Mouse (Mus musculus) liver, adult 2 months (tissue): ENCODE data around the gene Kdm5a. TPM values are rescaled to one million over a fixed set of nuclear protein-coding genes. Genes with fewer than 3 reads are reported as not detected.

ENCODE experiments used
- DNase-seq: peaks from one replicate; pipeline ENCODE4 v3.0.0-alpha.2; 2011; ENCODE audit warnings: low read depth, low spot score; ENCODE audit errors: extremely low read depth
- H3K27ac ChIP-seq: fragments of 200-500 bp; replicated peaks from 2 replicates; pipeline ENCODE4 v1.5.1; 2012; ENCODE audit warnings: low read depth, mild to moderate bottlenecking, control low read depth, inconsistent platforms, low read length; ENCODE audit not compliant: insufficient read depth
- H3K27me3 ChIP-seq: fragments of 200-500 bp; 2 replicates; pipeline ENCODE4 v1.6.1; 2012; ENCODE audit warnings: mild to moderate bottlenecking, moderate library complexity, low read length, inconsistent platforms; ENCODE audit not compliant: control insufficient read depth, insufficient read depth
- H3K36me3 ChIP-seq: fragments of 200-500 bp; 2 replicates; pipeline ENCODE4 v1.6.1; 2012; ENCODE audit warnings: low read length, inconsistent platforms; ENCODE audit not compliant: control insufficient read depth, insufficient read depth
- H3K4me1 ChIP-seq: fragments of 200-500 bp; 2 replicates; pipeline ENCODE4 v1.6.1; 2011; ENCODE audit warnings: low read length; ENCODE audit not compliant: control insufficient read depth, insufficient read depth
- H3K4me3 ChIP-seq: fragments of 200-500 bp; 2 replicates; pipeline ENCODE4 v1.5.1; 2011; ENCODE audit warnings: low read depth, mild to moderate bottlenecking, control low read depth, low read length, moderate library complexity; ENCODE audit not compliant: insufficient read depth
- H3K79me2 ChIP-seq: fragments of 200-500 bp; 2 replicates; pipeline ENCODE4 v1.6.1; 2012; ENCODE audit warnings: inconsistent platforms, mild to moderate bottlenecking, low read length, moderate library complexity; ENCODE audit not compliant: control insufficient read depth, insufficient read depth
- H3K9ac ChIP-seq: fragments of 200-500 bp; 2 replicates; pipeline ENCODE4 v1.6.1; 2012; ENCODE audit warnings: low read depth, mild to moderate bottlenecking, control low read depth, inconsistent platforms, low read length
- CTCF ChIP-seq: fragments of 200-500 bp; IDR thresholded peaks from 2 replicates; pipeline ENCODE4 v1.5.1; 2011; ENCODE audit warnings: low read depth, low read length, control low read depth
- POLR2A ChIP-seq: fragments of 200-500 bp; IDR thresholded peaks from 2 replicates; pipeline ENCODE4 v1.6.1; 2011; ENCODE audit warnings: low read length, control low read depth; ENCODE audit not compliant: insufficient read depth; ENCODE audit errors: extremely low read depth
- WGBS: fragments of 180-500 bp; shearing (Covaris S2); methylation state at CpG from one replicate; pipeline ENCODE4 v1.1.7; 2018; 5-methylcytosine and 5-hydroxymethylcytosine counted together
- polyA plus RNA-seq: library from polyadenylated mRNA; depleted of rRNA; stranded (reverse); fragments of >200 nt; gene quantifications from 2 replicates; pipeline ENCODE4 v1.2.3, GENCODE M21; 2012
- total RNA-seq: library from RNA; depleted of rRNA; stranded (reverse); fragments of >200 nt; gene quantifications from 2 replicates; pipeline ENCODE4 v1.2.3, GENCODE M21; 2014

Gene Kdm5a
- total and polyA plus RNA-seq, 2 experiments = 2.2 to 24.2 TPM

DNA sequence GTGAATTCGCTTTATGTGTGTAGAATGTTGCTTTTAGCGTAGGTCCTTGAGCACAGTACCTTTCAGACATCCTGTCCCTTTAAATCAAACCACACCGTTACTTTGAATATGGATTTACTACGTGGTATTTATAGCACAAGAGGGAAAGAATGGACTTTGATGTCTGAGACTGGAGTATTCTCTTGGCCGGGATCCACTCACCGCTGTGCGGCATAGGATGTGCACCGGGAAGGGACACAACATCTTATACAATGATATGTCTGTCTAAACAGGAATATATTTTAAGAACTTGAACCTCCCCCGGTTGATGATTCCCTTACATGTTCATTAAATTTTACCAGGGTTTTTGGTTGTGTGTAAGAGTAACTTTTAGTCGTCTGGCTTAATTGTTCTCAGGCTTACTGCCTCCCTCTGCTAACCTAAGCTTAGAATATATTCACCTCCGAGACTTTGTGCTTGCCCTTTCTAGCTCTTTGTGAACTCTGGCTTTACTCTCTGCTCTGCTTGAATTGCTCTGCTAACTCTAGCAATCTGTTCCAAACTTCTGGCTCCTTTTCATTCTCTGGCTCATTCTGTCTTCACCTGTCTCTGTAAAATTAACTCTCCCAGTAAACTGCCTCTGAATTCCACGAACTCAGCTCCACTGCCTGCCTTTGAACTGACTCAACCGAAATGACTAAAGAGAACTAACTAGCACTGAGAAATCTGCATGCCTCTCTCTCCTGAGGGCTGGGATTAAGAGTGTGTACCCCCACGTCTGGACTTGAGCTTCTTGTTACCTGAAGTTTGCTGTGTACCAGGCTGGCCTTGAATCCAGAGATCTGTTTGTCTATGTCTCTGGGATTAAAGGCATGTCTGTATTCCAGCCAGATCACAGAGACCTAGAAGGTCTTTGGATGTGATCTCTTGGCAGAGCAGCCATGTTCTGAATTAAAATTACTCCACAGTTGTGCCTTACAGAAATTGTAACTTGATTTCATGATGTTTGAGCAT lies 79.7 kb downstream of the Kdm5a start:
- no peak for TF ChIP-seq CTCF
- TF ChIP-seq POLR2A = no peak
- Histone ChIP-seq H3K36me3 (peaks cover 21% of the 10 kb centered on the region), H3K27me3 (no peaks in the 10 kb centered on the region), H3K4me3 (no peak overlapping the region), H3K27ac (peak overlapping the region; percentile 71), H3K9ac (no peak overlapping the region), H3K79me2 (no peaks in the 10 kb centered on the region; the same call in 1 of the 2 replicates), H3K4me1 (peaks cover 13% of the 10 kb centered on the region)
- WGBS = 34% methylated on average over 14 of the region's 14 CpGs
- peak; percentile 57 for DNase-seq

DNA sequence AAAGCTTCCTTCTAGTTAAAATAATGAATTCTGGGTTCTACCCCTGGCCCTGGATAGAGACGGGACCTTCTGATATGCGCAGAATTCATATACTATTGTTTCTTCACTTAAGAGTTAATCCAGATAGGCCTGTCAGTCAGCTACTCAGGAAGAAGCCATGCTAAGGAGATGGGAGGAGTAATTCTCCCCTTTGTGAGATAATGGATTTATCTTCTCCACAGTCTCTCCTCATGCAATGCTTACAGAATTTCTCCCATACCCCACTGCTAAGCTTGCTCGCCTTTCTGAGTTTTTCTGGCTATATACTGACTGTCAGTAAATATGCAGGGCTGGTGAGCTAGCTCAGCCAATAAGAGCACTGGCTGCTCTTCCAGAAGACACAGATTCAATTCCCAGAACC lies 86.3 kb downstream of the Kdm5a start:
- no peaks in the 10 kb centered on the region for H3K79me2 ChIP-seq
- no peaks in the 10 kb centered on the region for H3K36me3 ChIP-seq
- H3K27ac ChIP-seq = no peak overlapping the region
- no peaks in the 10 kb centered on the region for H3K27me3 ChIP-seq
- DNase-seq = no peak
- TF ChIP-seq POLR2A (no peak), CTCF (no peak)
- no peak overlapping the region for H3K4me3 ChIP-seq
- H3K4me1 ChIP-seq = peaks cover 8% of the 10 kb centered on the region
- 92% methylated on average over 3 of the region's 3 CpGs for WGBS
- no peak overlapping the region for H3K9ac ChIP-seq

DNA sequence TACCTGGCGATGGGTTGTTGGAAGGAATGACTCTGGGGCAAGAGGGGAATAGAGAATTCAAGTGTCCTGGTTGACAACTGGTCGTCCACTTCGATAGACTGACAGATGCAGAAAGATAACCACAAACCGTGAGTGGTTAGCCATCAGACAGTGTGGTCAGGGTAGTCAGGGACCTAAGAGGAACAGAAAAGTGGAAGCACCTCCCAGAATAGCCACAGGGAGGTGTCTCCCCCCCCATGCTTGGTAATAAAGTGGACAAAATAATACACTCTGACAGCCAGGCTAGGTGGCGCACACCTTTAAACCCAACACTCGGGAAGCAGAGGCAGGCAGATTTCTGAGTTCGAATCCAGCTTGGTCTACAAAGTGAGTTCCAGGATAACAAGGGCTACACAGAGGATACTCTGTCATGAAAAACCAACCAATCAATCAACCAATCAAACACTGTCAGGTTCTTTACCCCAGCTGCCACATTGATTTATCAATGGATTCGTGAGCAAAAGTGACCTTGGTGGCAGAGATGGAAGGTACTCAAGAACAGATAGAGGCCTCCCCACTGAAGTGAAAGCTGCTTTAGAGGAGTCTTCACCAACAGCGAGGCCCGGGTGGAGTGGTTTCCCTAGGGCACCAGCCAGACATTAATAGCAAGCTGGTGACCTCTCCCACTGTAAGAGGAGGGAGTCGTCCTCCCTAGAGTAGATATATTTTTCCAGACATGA lies 88.6 kb downstream of the Kdm5a start:
- 73% methylated on average over 11 of the region's 11 CpGs for WGBS
- no peaks in the 10 kb centered on the region for H3K79me2 ChIP-seq
- H3K4me3 ChIP-seq = no peak overlapping the region
- no peaks in the 10 kb centered on the region for H3K36me3 ChIP-seq
- no peak overlapping the region for H3K9ac ChIP-seq
- H3K4me1 ChIP-seq = peaks cover 8% of the 10 kb centered on the region
- DNase-seq = no peak
- H3K27ac ChIP-seq = no peak overlapping the region
- no peak for TF ChIP-seq POLR2A
- TF ChIP-seq CTCF = no peak; the same call in 1 of the 2 replicates
- H3K27me3 ChIP-seq = no peaks in the 10 kb centered on the region

- TF ChIP-seq CTCF (no peak), POLR2A (no peak)
These were observed 89.2 kb downstream of the Kdm5a start for GRCm38 (mm10) chr6:120453103-120453445.

GRCm38 (mm10) chr6:120453556-120453955 lies 89.6 kb downstream of the Kdm5a start:
- no peaks in the 10 kb centered on the region for H3K27me3 ChIP-seq

More at GRCm38 (mm10) chr6:120453103-120453445, 89.2 kb downstream of the Kdm5a start:
- no peak for DNase-seq
- H3K27me3 ChIP-seq = no peaks in the 10 kb centered on the region
- H3K9ac ChIP-seq = no peak overlapping the region
- no peak overlapping the region for H3K27ac ChIP-seq
- peaks cover 8% of the 10 kb centered on the region for H3K4me1 ChIP-seq
- no peaks in the 10 kb centered on the region for H3K36me3 ChIP-seq
- WGBS = 82% methylated on average over 5 of the region's 5 CpGs
- H3K4me3 ChIP-seq = no peak overlapping the region
- no peaks in the 10 kb centered on the region for H3K79me2 ChIP-seq

More at GRCm38 (mm10) chr6:120453556-120453955, 89.6 kb downstream of the Kdm5a start:
- TF ChIP-seq POLR2A (no peak), CTCF (no peak)
- no peak overlapping the region for H3K4me3 ChIP-seq
- H3K9ac ChIP-seq = no peak overlapping the region
- no peak overlapping the region for H3K27ac ChIP-seq
- no peak for DNase-seq
- no peaks in the 10 kb centered on the region for H3K79me2 ChIP-seq
- H3K4me1 ChIP-seq = peaks cover 8% of the 10 kb centered on the region
- H3K36me3 ChIP-seq = no peaks in the 10 kb centered on the region
- WGBS = 93% methylated on average over 3 of the region's 3 CpGs
